Mouse (Mus musculus) bone marrow, adult 2 months (tissue): ENCODE data around the gene T.
A peak's percentile ranks its signal among the peaks of the same experiment; 100 is the strongest.

Source experiments
- CTCF ChIP-seq: fragments of 200-500 bp; IDR thresholded peaks from 2 replicates; pipeline ENCODE4 v1.5.1; 2011; ENCODE audit warnings: low read length, control low read depth; ENCODE audit not compliant: control insufficient read depth, insufficient read depth
- POLR2A ChIP-seq: fragments of 200-500 bp; IDR thresholded peaks from 2 replicates; pipeline ENCODE4 v1.6.1; 2011; ENCODE audit warnings: low read depth, mild to moderate bottlenecking, control low read depth, low read length, borderline replicate concordance; ENCODE audit not compliant: control insufficient read depth

GRCm38 (mm10) chr17:8420739-8421138 lies 13.5 kb upstream of the T start:
- TF ChIP-seq CTCF (0 out of 2 replicates have a peak, but pooled peaks have one; percentile 26), POLR2A (no peak)
